Mouse (Mus musculus) neural tube, embryonic 14.5 days (tissue): ENCODE measurements at regions not wholly inside any gene's neighbourhood (a gene's known extent, or its start where the extent isn't known, plus 50 kb on each side); places are given as distances from the start of the nearest gene placed in this dataset.
A peak's percentile ranks its signal among the peaks of the same experiment; 100 is the strongest.

Experiments
- ATAC-seq: fragments of 200-750 bp; cut with Nextera tagmentation; 2 replicates; pipeline ENCODE4 v1.8.0; 2017; ENCODE audit warnings: low read depth, mild to moderate bottlenecking, moderate TSS enrichment, moderate library complexity
- H3K27ac ChIP-seq: fragments of 300-500 bp; sonication (generic); 2 replicates; pipeline ENCODE4 v1.5.1; 2014; ENCODE audit warnings: low read depth, mild to moderate bottlenecking, control low read depth, low read length, moderate library complexity, mixed read lengths
- H3K27me3 ChIP-seq: fragments of 300-500 bp; sonication (generic); 2 replicates; pipeline ENCODE4 v1.6.1; 2014; ENCODE audit warnings: low read length; ENCODE audit not compliant: control insufficient read depth, insufficient read depth
- H3K36me3 ChIP-seq: fragments of 300-500 bp; sonication (generic); 2 replicates; pipeline ENCODE4 v1.6.1; 2014; ENCODE audit warnings: low read length, mixed read lengths; ENCODE audit not compliant: control insufficient read depth, insufficient read depth
- H3K4me1 ChIP-seq: fragments of 300-500 bp; sonication (generic); 2 replicates; pipeline ENCODE4 v1.6.1; 2014; ENCODE audit warnings: low read length; ENCODE audit not compliant: control insufficient read depth, insufficient read depth
- H3K4me2 ChIP-seq: fragments of 300-500 bp; sonication (generic); 2 replicates; pipeline ENCODE4 v1.6.1; 2014; ENCODE audit warnings: mild to moderate bottlenecking, low read depth, low read length, control low read depth
- H3K4me3 ChIP-seq: fragments of 300-500 bp; sonication (generic); 2 replicates; pipeline ENCODE4 v1.5.1; 2014; ENCODE audit warnings: low read depth, low read length, control low read depth, mixed read lengths
- H3K9ac ChIP-seq: fragments of 300-500 bp; sonication (generic); replicated peaks from 2 replicates; pipeline ENCODE4 v1.6.1; 2014; ENCODE audit warnings: low read depth, mild to moderate bottlenecking, control low read depth, low read length, mixed read lengths
- H3K9me3 ChIP-seq: fragments of 300-500 bp; sonication (generic); 2 replicates; pipeline ENCODE4 v1.6.1; 2016; ENCODE audit warnings: low read length; ENCODE audit not compliant: control insufficient read depth
- WGBS: fragments of 180-500 bp; shearing (Covaris S2); extraction: QIAGEN DNeasy Blood & Tissue Kit; methylation state at CpG from one replicate; pipeline ENCODE4 v1.1.7; 2014; 5-methylcytosine and 5-hydroxymethylcytosine counted together

GRCm38 (mm10) chr15:56810151-56810550 lies 667.3 kb downstream of the Slc22a22 start:
- H3K36me3 ChIP-seq, result no peaks in the 10 kb centered on the region
- WGBS, result 42% methylated on average over 13 of the region's 13 CpGs
- no peaks in the 10 kb centered on the region for H3K9me3 ChIP-seq
- no peaks in the 10 kb centered on the region for H3K27me3 ChIP-seq
- peak overlapping the region; percentile 27 for H3K4me2 ChIP-seq
- H3K9ac ChIP-seq, result no peak overlapping the region
- 0 out of 2 replicates have a peak, but pooled peaks have one; percentile 38 for ATAC-seq
- H3K27ac ChIP-seq, result no peak overlapping the region
- H3K4me1 ChIP-seq, result no peaks in the 10 kb centered on the region
- H3K4me3 ChIP-seq, result no peak overlapping the region

- no peak overlapping the region for H3K27ac ChIP-seq
- no peaks in the 10 kb centered on the region for H3K9me3 ChIP-seq
- no peaks in the 10 kb centered on the region for H3K27me3 ChIP-seq
- H3K4me2 ChIP-seq, result no peak overlapping the region
- no peaks in the 10 kb centered on the region for H3K4me1 ChIP-seq
- no peak for ATAC-seq
- 68% methylated on average over 5 of the region's 5 CpGs for WGBS
- no peaks in the 10 kb centered on the region for H3K36me3 ChIP-seq
- H3K9ac ChIP-seq, result no peak overlapping the region
- H3K4me3 ChIP-seq, result no peak overlapping the region
These were observed 669.8 kb downstream of the Slc22a22 start for GRCm38 (mm10) chr15:56807611-56808010.

GRCm38 (mm10) chr15:56801933-56802332 lies 675.5 kb downstream of the Slc22a22 start:
- WGBS, result 95% methylated on average over 2 of the region's 2 CpGs
- Histone ChIP-seq H3K36me3 (no peaks in the 10 kb centered on the region), H3K27me3 (no peaks in the 10 kb centered on the region), H3K9me3 (no peaks in the 10 kb centered on the region), H3K4me3 (no peak overlapping the region), H3K4me1 (no peaks in the 10 kb centered on the region), H3K9ac (no peak overlapping the region), H3K4me2 (no peak overlapping the region), H3K27ac (no peak overlapping the region)
- ATAC-seq, result no peak

GRCm38 (mm10) chr15:56775431-56775830 lies 702.0 kb downstream of the Slc22a22 start:
- Histone ChIP-seq H3K4me3 (no peak overlapping the region), H3K36me3 (no peaks in the 10 kb centered on the region), H3K9me3 (no peaks in the 10 kb centered on the region), H3K4me2 (no peak overlapping the region), H3K9ac (no peak overlapping the region), H3K27ac (no peak overlapping the region), H3K4me1 (no peaks in the 10 kb centered on the region), H3K27me3 (no peaks in the 10 kb centered on the region)
- WGBS, result 84% methylated on average over 5 of the region's 5 CpGs
- no peak for ATAC-seq

GRCm38 (mm10) chr15:56774648-56775393 lies 702.6 kb downstream of the Slc22a22 start:
- no peak overlapping the region for H3K27ac ChIP-seq
- no peaks in the 10 kb centered on the region for H3K9me3 ChIP-seq
- H3K9ac ChIP-seq, result no peak overlapping the region
- ATAC-seq, result no peak
- H3K4me1 ChIP-seq, result no peaks in the 10 kb centered on the region
- H3K4me3 ChIP-seq, result no peak overlapping the region
- no peaks in the 10 kb centered on the region for H3K36me3 ChIP-seq
- WGBS, result 62% methylated on average over 9 of the region's 9 CpGs
- H3K27me3 ChIP-seq, result no peaks in the 10 kb centered on the region
- no peak overlapping the region for H3K4me2 ChIP-seq

GRCm38 (mm10) chr15:56766356-56766755 lies 711.1 kb downstream of the Slc22a22 start:
- H3K36me3 ChIP-seq, result no peaks in the 10 kb centered on the region
- H3K4me1 ChIP-seq, result no peaks in the 10 kb centered on the region
- no peak overlapping the region for H3K27ac ChIP-seq
- H3K9ac ChIP-seq, result no peak overlapping the region
- H3K27me3 ChIP-seq, result no peaks in the 10 kb centered on the region
- no peak overlapping the region for H3K4me2 ChIP-seq
- ATAC-seq, result no peak
- H3K4me3 ChIP-seq, result no peak overlapping the region
- WGBS, result 69% methylated on average over 6 of the region's 6 CpGs
- H3K9me3 ChIP-seq, result no peaks in the 10 kb centered on the region

GRCm38 (mm10) chr15:56764957-56765482 lies 712.4 kb downstream of the Slc22a22 start:
- Histone ChIP-seq H3K27me3 (no peaks in the 10 kb centered on the region), H3K4me3 (no peak overlapping the region), H3K9ac (no peak overlapping the region), H3K9me3 (no peaks in the 10 kb centered on the region), H3K4me1 (no peaks in the 10 kb centered on the region), H3K27ac (no peak overlapping the region), H3K4me2 (peak overlapping the region; percentile 14; the same call in 1 of the 2 replicates), H3K36me3 (no peaks in the 10 kb centered on the region)
- WGBS, result 18% methylated on average over 9 of the region's 9 CpGs
- ATAC-seq, result peak; percentile 46; the same call in 1 of the 2 replicates

- Histone ChIP-seq H3K4me3 (no peak overlapping the region), H3K27ac (no peak overlapping the region), H3K9me3 (no peaks in the 10 kb centered on the region), H3K4me2 (no peak overlapping the region), H3K36me3 (no peaks in the 10 kb centered on the region), H3K9ac (no peak overlapping the region), H3K4me1 (no peaks in the 10 kb centered on the region), H3K27me3 (no peaks in the 10 kb centered on the region)
- WGBS, result 74% methylated on average over 5 of the region's 5 CpGs
- no peak for ATAC-seq
These were observed 713.4 kb downstream of the Slc22a22 start for GRCm38 (mm10) chr15:56764019-56764418.

- 44% methylated on average over 1 of the region's 1 CpGs for WGBS
- no peak overlapping the region for H3K4me3 ChIP-seq
- H3K4me1 ChIP-seq, result no peaks in the 10 kb centered on the region
- no peaks in the 10 kb centered on the region for H3K27me3 ChIP-seq
- no peak overlapping the region for H3K27ac ChIP-seq
- no peaks in the 10 kb centered on the region for H3K9me3 ChIP-seq
- no peak overlapping the region for H3K9ac ChIP-seq
- no peak overlapping the region for H3K4me2 ChIP-seq
- H3K36me3 ChIP-seq, result no peaks in the 10 kb centered on the region
- ATAC-seq, result no peak
These were observed 730.7 kb downstream of the Slc22a22 start for GRCm38 (mm10) chr15:56746698-56747097.
